Mouse (Mus musculus) liver, embryonic 11.5 days (tissue): ENCODE results near the gene Tnfaip2. TPM values are rescaled to one million over a fixed set of nuclear protein-coding genes. Genes with fewer than 3 reads are reported as not detected.

Experiments
- ATAC-seq: fragments of 200-750 bp; cut with Nextera tagmentation; replicated peaks from 2 replicates; pipeline ENCODE4 v1.8.0; 2017; ENCODE audit warnings: moderate number of reproducible peaks, mild to moderate bottlenecking, moderate TSS enrichment, moderate library complexity; ENCODE audit not compliant: low FRiP score
- DNase-seq: peaks from one replicate; pipeline ENCODE4 v3.0.0-alpha.2; 2017; ENCODE audit warnings: low spot score
- H3K27ac ChIP-seq: fragments of 300-500 bp; sonication (generic); 2 replicates; pipeline ENCODE4 v1.5.1; 2014; ENCODE audit warnings: mild to moderate bottlenecking, low read depth, low read length, control low read depth
- H3K27me3 ChIP-seq: fragments of 300-500 bp; sonication (generic); replicated peaks from 2 replicates; pipeline ENCODE4 v1.6.1; 2014; ENCODE audit warnings: low read length, mixed read lengths; ENCODE audit not compliant: control insufficient read depth, insufficient read depth
- H3K36me3 ChIP-seq: fragments of 300-500 bp; sonication (generic); 2 replicates; pipeline ENCODE4 v1.6.1; 2014; ENCODE audit warnings: mild to moderate bottlenecking, low read length, moderate library complexity, mixed read lengths; ENCODE audit not compliant: control insufficient read depth, insufficient read depth
- H3K4me1 ChIP-seq: fragments of 300-500 bp; sonication (generic); replicated peaks from 2 replicates; pipeline ENCODE4 v1.6.1; 2014; ENCODE audit warnings: low read length, mixed read lengths; ENCODE audit not compliant: control insufficient read depth, insufficient read depth
- H3K4me2 ChIP-seq: fragments of 300-500 bp; sonication (generic); 2 replicates; pipeline ENCODE4 v1.6.1; 2014; ENCODE audit warnings: mild to moderate bottlenecking, control low read depth, moderate library complexity
- H3K4me3 ChIP-seq: fragments of 300-500 bp; sonication (generic); 2 replicates; pipeline ENCODE4 v1.5.1; 2014; ENCODE audit warnings: low read depth, low read length, control low read depth
- H3K9ac ChIP-seq: fragments of 300-500 bp; sonication (generic); 2 replicates; pipeline ENCODE4 v1.6.1; 2014; ENCODE audit warnings: low read depth, low read length, control low read depth
- H3K9me3 ChIP-seq: fragments of 300-500 bp; sonication (generic); 2 replicates; pipeline ENCODE4 v1.6.1; 2016; ENCODE audit warnings: low read length, inconsistent platforms, mixed read lengths; ENCODE audit not compliant: control insufficient read depth
- WGBS: fragments of 180-500 bp; shearing (Covaris S2); extraction: QIAGEN DNeasy Blood & Tissue Kit; methylation state at CpG from one replicate; pipeline ENCODE4 v1.1.7; 2014; 5-methylcytosine and 5-hydroxymethylcytosine counted together
- polyA plus RNA-seq: library from polyadenylated mRNA; unstranded; fragments of >200 nt; fragmentation: Nextera tagmentation; extraction: Ambion mirVana; gene quantifications from 2 replicates; pipeline ENCODE4 v1.2.1, GENCODE M21; 2014

Gene Tnfaip2
- polyA plus RNA-seq: 107 TPM in 2 replicates

DNA sequence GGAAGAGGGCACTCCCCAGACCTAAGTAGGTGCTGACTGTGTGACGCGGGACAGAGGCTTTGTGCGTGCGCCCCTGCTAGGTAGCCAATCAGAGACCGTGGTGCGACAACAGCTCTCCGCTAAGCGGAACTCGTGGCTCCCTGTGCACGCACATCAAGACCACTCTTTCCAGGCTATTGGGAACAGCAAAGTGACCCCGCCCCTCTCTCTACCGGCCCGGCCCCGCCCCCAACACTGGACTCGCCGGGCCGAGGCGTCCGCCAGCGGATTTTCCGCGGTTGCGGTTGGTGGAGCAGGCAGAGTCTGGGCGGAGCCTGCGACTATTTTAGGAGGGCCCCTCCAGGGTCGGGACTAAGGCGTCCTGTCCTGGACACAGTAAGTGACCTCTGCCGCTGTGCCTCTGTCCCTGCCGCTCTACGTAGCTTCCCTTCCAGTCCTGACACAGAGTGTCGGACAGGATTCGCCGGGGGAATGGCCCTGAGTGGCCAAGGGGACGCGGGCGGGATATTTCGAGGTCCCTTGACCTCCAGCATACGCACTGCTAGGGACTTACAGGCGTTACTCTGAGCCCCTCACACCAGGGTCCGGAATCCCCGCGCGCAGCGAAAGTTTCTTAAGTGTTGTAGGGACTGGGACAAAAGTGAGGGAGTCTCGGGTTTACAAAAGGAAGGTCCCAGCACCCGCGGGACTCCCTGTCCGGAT is at the start of gene Tnfaip2:
TSS of gene Tnfaip2 (plus strand) at position 161 of the 702 bp plus-strand sequence.
- under 1% methylated on average over 48 of the region's 48 CpGs for WGBS
- Histone ChIP-seq H3K27me3 (peaks cover 48% of the 10 kb centered on the region), H3K4me3 (peak within 1 kb of the TSS; percentile 81), H3K9ac (peak within 1 kb of the TSS; percentile 87), H3K9me3 (no peaks in the 10 kb centered on the region), H3K4me1 (peaks cover 67% of the 10 kb centered on the region), H3K4me2 (peak within 1 kb of the TSS; percentile 69), H3K27ac (peak within 1 kb of the TSS; percentile 88), H3K36me3 (peaks cover 18% of the 10 kb centered on the region)
- ATAC-seq (peak; percentile 83), DNase-seq (peak; percentile 86)

DNA sequence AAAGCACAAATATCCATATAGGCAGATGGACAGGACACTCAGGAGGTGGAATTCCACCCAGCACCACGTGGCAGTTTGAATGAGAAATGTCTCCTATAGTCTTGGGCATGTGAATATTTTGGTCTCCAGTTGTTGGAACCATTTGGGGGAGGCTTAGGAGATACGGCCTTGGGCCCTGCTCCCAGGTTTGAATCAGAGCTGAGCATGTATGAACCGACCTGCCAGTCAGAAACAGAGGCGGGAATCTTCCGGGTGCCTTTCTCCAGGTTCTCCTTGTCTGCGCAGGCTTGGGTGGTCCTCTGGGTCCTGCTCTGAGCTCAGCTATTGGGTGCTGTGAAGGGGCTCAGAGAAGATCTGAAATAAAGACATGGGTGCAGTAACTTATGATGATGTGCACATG is 48.3 kb upstream of the Tnfaip2 start:
- H3K36me3 ChIP-seq: no peaks in the 10 kb centered on the region
- H3K4me3 ChIP-seq: no peak overlapping the region
- 77% methylated on average over 6 of the region's 6 CpGs for WGBS
- no peak for ATAC-seq
- no peak overlapping the region for H3K27ac ChIP-seq
- peaks cover 1% of the 10 kb centered on the region for H3K27me3 ChIP-seq
- no peaks in the 10 kb centered on the region for H3K9me3 ChIP-seq
- DNase-seq: no peak
- H3K4me2 ChIP-seq: no peak overlapping the region
- no peak overlapping the region for H3K9ac ChIP-seq
- no peaks in the 10 kb centered on the region for H3K4me1 ChIP-seq

DNA sequence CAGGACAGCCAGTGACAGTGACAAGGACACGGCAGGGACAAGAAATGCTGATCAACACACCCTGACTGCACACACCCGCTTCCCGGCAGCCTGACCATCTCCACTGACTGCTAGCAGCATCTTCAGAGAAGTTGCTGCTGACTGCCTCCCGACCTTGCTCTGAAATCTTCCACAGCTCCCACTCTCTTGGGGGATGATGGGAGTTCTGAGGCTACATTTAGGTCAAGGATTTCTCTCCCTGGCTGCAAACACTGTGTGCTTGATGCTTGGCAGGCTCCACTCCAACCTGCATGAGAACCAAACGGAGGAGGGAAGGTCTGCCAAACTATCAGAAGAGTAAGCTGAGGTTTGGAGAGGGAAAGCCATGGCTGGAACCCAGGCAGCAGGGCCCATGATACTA is 45.3 kb upstream of the Tnfaip2 start:
- DNase-seq (no peak), ATAC-seq (no peak)
- no peak overlapping the region for H3K4me2 ChIP-seq
- no peak overlapping the region for H3K4me3 ChIP-seq
- 55% methylated on average over 5 of the region's 5 CpGs for WGBS
- no peaks in the 10 kb centered on the region for H3K9me3 ChIP-seq
- no peak overlapping the region for H3K9ac ChIP-seq
- no peaks in the 10 kb centered on the region for H3K4me1 ChIP-seq
- no peaks in the 10 kb centered on the region for H3K36me3 ChIP-seq
- peaks cover 6% of the 10 kb centered on the region for H3K27me3 ChIP-seq
- H3K27ac ChIP-seq: no peak overlapping the region

DNA sequence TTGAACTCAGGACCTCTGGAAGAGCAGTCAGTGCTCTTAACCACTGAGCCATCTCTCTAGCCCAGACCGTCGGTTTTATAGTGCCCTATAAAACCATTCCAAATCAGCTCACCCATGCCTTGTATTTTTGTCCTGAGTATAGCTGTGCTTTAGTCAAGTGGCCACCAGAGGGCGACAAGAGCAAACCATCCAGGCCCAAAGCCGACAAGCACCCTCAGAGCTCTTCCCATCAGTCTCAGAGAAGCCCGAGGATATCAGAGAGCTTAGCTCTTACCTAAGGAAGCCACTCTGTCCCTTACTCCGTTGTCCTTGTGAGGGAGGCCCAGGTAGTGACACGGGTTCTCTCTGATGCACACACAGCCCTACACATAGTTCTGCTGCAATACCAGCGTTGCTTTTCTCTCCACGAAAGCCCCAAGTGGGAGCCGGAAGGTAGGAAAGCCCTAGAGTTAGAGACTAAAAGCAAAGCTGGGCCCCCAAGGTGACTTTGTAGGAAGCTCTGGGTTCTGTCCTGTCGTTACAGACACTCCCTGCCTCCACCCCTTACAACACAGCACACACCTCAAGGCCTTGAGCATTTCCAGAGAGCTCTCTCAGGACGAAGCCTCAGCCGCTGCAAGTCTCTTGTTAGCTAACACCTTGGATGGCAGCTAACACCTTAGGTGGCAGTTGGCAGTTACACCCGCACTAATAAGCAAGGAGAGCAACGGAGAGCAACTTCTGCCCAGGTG is 40.6 kb upstream of the Tnfaip2 start:
- Histone ChIP-seq H3K9ac (no peak overlapping the region), H3K36me3 (no peaks in the 10 kb centered on the region), H3K4me1 (peaks cover 2% of the 10 kb centered on the region; the same call in 1 of the 2 replicates), H3K27ac (no peak overlapping the region), H3K4me3 (no peak overlapping the region), H3K27me3 (peaks cover 22% of the 10 kb centered on the region), H3K9me3 (no peaks in the 10 kb centered on the region), H3K4me2 (no peak overlapping the region)
- ATAC-seq: no peak; the same call in 1 of the 2 replicates
- DNase-seq: peak; percentile 70
- WGBS: 22% methylated on average over 15 of the region's 15 CpGs

DNA sequence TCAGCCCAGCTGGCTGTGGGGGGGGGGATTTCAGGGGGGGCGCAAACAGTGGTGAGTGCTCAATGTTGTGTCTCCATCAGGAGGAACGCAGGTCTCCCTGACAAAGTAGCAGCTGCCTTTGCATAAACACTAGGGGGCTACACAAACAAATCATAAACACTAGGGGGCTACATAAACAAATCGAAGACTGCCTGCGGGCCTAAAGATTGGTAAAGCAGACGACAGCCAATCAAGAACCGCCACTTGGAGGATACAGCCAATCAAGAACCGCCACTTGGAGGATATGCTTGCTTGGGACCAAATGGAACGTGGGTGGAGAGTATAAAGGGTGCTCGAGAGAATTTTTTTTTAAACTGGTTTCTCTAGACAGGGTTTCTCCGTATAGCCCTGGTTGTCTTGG is 37.4 kb upstream of the Tnfaip2 start:
- ATAC-seq: no peak

GRCm38 (mm10) chr12:111406622-111407021 is 35.6 kb upstream of the Tnfaip2 start, which contains the start of gene Lbhd2:
Lbhd2 (plus strand) TSS chr12:111406809.
- ATAC-seq (no peak), DNase-seq (no peak)
- H3K27me3 ChIP-seq: peaks cover 61% of the 10 kb centered on the region
- H3K9ac ChIP-seq: no peak within 1 kb of the TSS; the same call in 1 of the 2 replicates
- H3K4me2 ChIP-seq: peak within 1 kb of the TSS; percentile 52
- peaks cover 8% of the 10 kb centered on the region; the same call in 1 of the 2 replicates for H3K4me1 ChIP-seq
- no peak within 1 kb of the TSS; the same call in 1 of the 2 replicates for H3K4me3 ChIP-seq
- no peaks in the 10 kb centered on the region for H3K36me3 ChIP-seq
- H3K9me3 ChIP-seq: no peaks in the 10 kb centered on the region
- H3K27ac ChIP-seq: no peak within 1 kb of the TSS
- WGBS: 4% methylated on average over 24 of the region's 24 CpGs

More for the DNA sequence above, 37.4 kb upstream of the Tnfaip2 start:
- Histone ChIP-seq H3K4me2 (no peak overlapping the region), H3K9ac (no peak overlapping the region), H3K27me3 (peaks cover 50% of the 10 kb centered on the region), H3K4me1 (peaks cover 8% of the 10 kb centered on the region; the same call in 1 of the 2 replicates), H3K27ac (no peak overlapping the region), H3K4me3 (no peak overlapping the region), H3K36me3 (no peaks in the 10 kb centered on the region), H3K9me3 (no peaks in the 10 kb centered on the region)
- 59% methylated on average over 10 of the region's 10 CpGs for WGBS
- no peak for DNase-seq

- H3K27me3 ChIP-seq: peaks cover 56% of the 10 kb centered on the region
- H3K36me3 ChIP-seq: no peaks in the 10 kb centered on the region
- H3K9ac ChIP-seq: no peak overlapping the region
- no peak overlapping the region for H3K4me3 ChIP-seq
- no peaks in the 10 kb centered on the region for H3K9me3 ChIP-seq
- ATAC-seq: no peak
- no peak overlapping the region for H3K4me2 ChIP-seq
- no peak for DNase-seq
- H3K27ac ChIP-seq: no peak overlapping the region
- 49% methylated on average over 5 of the region's 5 CpGs for WGBS
- H3K4me1 ChIP-seq: peaks cover 13% of the 10 kb centered on the region
These were observed 32.7 kb upstream of the Tnfaip2 start for GRCm38 (mm10) chr12:111409583-111409982.

- WGBS: 68% methylated on average over 8 of the region's 8 CpGs
- no peak overlapping the region for H3K9ac ChIP-seq
- H3K27ac ChIP-seq: no peak overlapping the region
- H3K9me3 ChIP-seq: no peaks in the 10 kb centered on the region
- no peak overlapping the region for H3K4me3 ChIP-seq
- no peak for DNase-seq
- peaks cover 43% of the 10 kb centered on the region for H3K27me3 ChIP-seq
- no peak overlapping the region for H3K4me2 ChIP-seq
- ATAC-seq: no peak
- H3K4me1 ChIP-seq: peaks cover 10% of the 10 kb centered on the region
- no peaks in the 10 kb centered on the region for H3K36me3 ChIP-seq
These were observed 30.5 kb upstream of the Tnfaip2 start for GRCm38 (mm10) chr12:111411631-111412355.
